8 mouse cellular contexts compared by ENCODE assay signal in the genomic region with DNA sequence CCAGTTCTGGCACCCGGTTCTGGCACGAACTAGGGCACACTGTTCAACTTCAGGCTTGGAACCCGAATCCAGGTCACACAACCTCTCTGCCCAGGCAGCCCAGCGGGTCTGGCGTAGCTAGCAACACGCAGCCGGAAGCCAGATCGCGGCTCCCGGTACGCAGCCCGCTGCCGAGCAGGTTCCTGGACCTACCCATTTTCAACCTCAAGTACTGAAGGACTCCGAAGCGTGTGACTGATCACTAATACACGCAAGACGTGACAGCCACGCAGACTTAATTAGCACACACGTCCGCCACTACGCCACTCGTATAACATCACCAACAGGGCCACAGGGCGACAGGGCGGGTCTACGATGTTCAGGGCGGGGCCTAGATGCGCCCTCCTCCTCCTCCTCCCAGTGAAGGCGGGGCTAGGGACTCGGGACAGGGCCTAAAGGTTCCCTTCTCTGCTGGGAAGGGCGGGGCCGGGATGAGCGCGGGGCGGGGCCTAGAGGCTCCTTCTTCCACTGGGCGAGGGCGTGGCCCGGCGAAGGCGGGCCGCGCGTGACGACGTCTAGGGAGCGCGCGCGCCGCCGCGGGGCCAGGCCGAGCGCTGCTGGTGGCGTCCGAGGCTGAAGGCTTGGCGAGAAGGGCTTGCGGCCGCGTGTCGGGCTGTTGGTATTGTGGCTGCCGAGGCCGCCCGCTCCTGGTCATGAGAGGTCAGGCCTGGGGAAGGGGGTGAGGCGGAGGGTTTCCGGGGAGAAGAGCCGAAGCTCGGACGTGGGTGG. TPM values are rescaled to one million over a fixed set of nuclear protein-coding genes. Genes with fewer than 3 reads are reported as not detected.
A peak's percentile ranks its signal among the peaks of the same experiment; 100 is the strongest.
DNase-seq lines count a peak whose midpoint lies in the region; ATAC-seq lines count a peak whose summit lies in the region.

A gene (plus strand): TSS at position 557 of the 768 bp plus-strand sequence.

- ATAC-seq in megakaryocyte progenitor cell, adult 5-6 weeks (replicated peaks; ENCODE audit: poor library complexity) = peak; percentile 97

- DNase-seq in adipocyte (ENCODE audit: low spot score) = peak; percentile 99
- peak; percentile 98 for DNase-seq in embryo, embryonic 10 days (ENCODE audit: low spot score)
- peak; percentile 99 for DNase-seq in gastrocnemius, postnatal 10 days
- peak; percentile 99 for DNase-seq in induced T-regulatory cell, adult 2 months (ENCODE audit: low read depth)
- peak; percentile 96 to 97 for DNase-seq in left cerebral cortex, adult 9 months (ENCODE audit: low spot score in 2 of 2)
- peak; percentile 97 for DNase-seq in right cerebral cortex, postnatal 14 days
- peak; percentile 98 to 99 for DNase-seq in urinary bladder, postnatal 36 days (ENCODE audit: low spot score in 2 of 2)

RNA-seq across cellular contexts. Expression of the gene that starts here (rescaled TPM):
- 10 to 100 TPM; 43.5 to 55.6 TPM for total RNA-seq in gastrocnemius, postnatal 10 days (2021)
- 13.6 and 16.9 TPM in 2 replicates for total RNA-seq in megakaryocyte progenitor cell, adult 5-6 weeks (2015)
- total RNA-seq in megakaryocyte progenitor cell, adult 5-6 weeks (2017) = 14.7 and 17.2 TPM in 2 replicates

Comparison
In these comparisons a context has a peak if more than half of its experiments do, and no peak if none do; other contexts are left out.
1. Peak in every context shown above with its lines: DNase-seq and ATAC-seq.